Mouse (Mus musculus) layer of hippocampus, postnatal 10 days (tissue): Measurements from ENCODE around the gene Ddx56. TPM values are rescaled to one million over a fixed set of nuclear protein-coding genes. Genes with fewer than 3 reads are reported as not detected.
A peak's percentile ranks its signal among the peaks of the same experiment; 100 is the strongest.
"Not testable (repeated sequence)": the region's sequence is repeated elsewhere in the genome, so short reads cannot be mapped to it uniquely, and the experiment has no call there.

Experiments
- DNase-seq, 2 experiments: peaks; one replicate each; pipeline ENCODE4 v3.0.0; 2021; ENCODE audit warnings: low spot score in 2 of 2
- total RNA-seq, 2 experiments: library from RNA; stranded (reverse); gene quantifications; 2 replicates each; pipeline ENCODE4 v1.2.3; 2021

Gene Ddx56
- total RNA-seq, 2 experiments from 2014 or later = 48.8 to 50.9 TPM

GRCm38 (mm10) chr11:6266621-6267020 is 951 bp downstream of the Ddx56 start:
- DNase-seq = no peak

- DNase-seq = peak; percentile 80 to 83
These were observed 6.0 kb downstream of the Ddx56 start for GRCm38 (mm10) chr11:6261434-6262082.

GRCm38 (mm10) chr11:6259413-6259812 is 8.2 kb downstream of the Ddx56 start:
- no peak for DNase-seq

GRCm38 (mm10) chr11:6256490-6257072 is 11.0 kb downstream of the Ddx56 start:
- no peak for DNase-seq

GRCm38 (mm10) chr11:6254602-6255001 is 13.0 kb downstream of the Ddx56 start:
- not testable (repeated sequence) for DNase-seq

GRCm38 (mm10) chr11:6252824-6253223 is 14.7 kb downstream of the Ddx56 start:
- DNase-seq = no peak

- DNase-seq = no peak
These were observed 15.3 kb downstream of the Ddx56 start for GRCm38 (mm10) chr11:6252248-6252647.

GRCm38 (mm10) chr11:6244707-6245106 is 22.9 kb downstream of the Ddx56 start:
- DNase-seq = no peak

- no peak for DNase-seq
These were observed 34.5 kb downstream of the Ddx56 start for GRCm38 (mm10) chr11:6233025-6233424.

- DNase-seq = no peak
These were observed 37.6 kb downstream of the Ddx56 start, which contains the start of gene Npc1l1 for GRCm38 (mm10) chr11:6230012-6230411. TSS of gene Npc1l1 (minus strand) at chr11:6230143.

GRCm38 (mm10) chr11:6224541-6225229 is 42.9 kb downstream of the Ddx56 start:
- DNase-seq = no peak

GRCm38 (mm10) chr11:6222187-6222586 is 45.4 kb downstream of the Ddx56 start:
- DNase-seq = no peak

GRCm38 (mm10) chr11:6219967-6220366 is 47.6 kb downstream of the Ddx56 start:
- no peak for DNase-seq

- no peak for DNase-seq
These were observed 49.2 kb downstream of the Ddx56 start for GRCm38 (mm10) chr11:6218189-6218896.

- no peak for DNase-seq
These were observed 50.7 kb downstream of the Ddx56 start for GRCm38 (mm10) chr11:6216834-6217233.

Other genes starting within 250 kb of the Ddx56 start
- gene Camk2b, start 201.4 kb downstream of the Ddx56 start, total RNA-seq = 100 to 1,000 TPM; 808 to 852 TPM
- not detected for gene A730071L15Rik, start 67.7 kb downstream of the Ddx56 start, total RNA-seq
- 100 to 1,000 TPM; 114 to 118 TPM for gene Nudcd3, start 67.4 kb downstream of the Ddx56 start, total RNA-seq
- gene Npc1l1, start 37.6 kb downstream of the Ddx56 start, total RNA-seq = under 1 TPM; 0.13 to 0.25 TPM
- 10 to 100 TPM; 67.6 to 73.7 TPM for gene Tmed4, start 7.1 kb upstream of the Ddx56 start, total RNA-seq
- gene Ogdh, start 23.9 kb upstream of the Ddx56 start, total RNA-seq = 100 to 1,000 TPM; 218 to 231 TPM
- gene Zmiz2, start 121.3 kb upstream of the Ddx56 start, total RNA-seq = 100 to 1,000 TPM; 149 to 163 TPM
- 1,000 to 10,000 TPM; 2,229 to 2,426 TPM for gene Ppia, start 147.7 kb upstream of the Ddx56 start, total RNA-seq
- 10 to 100 TPM; 48.5 to 53.6 TPM for gene H2afv, start 176.7 kb upstream of the Ddx56 start, total RNA-seq
- gene Purb, start 208.1 kb upstream of the Ddx56 start, total RNA-seq = 100 to 1,000 TPM; 249 to 250 TPM